Mouse (Mus musculus): ENCODE data around the gene Gm5148.

DNA sequence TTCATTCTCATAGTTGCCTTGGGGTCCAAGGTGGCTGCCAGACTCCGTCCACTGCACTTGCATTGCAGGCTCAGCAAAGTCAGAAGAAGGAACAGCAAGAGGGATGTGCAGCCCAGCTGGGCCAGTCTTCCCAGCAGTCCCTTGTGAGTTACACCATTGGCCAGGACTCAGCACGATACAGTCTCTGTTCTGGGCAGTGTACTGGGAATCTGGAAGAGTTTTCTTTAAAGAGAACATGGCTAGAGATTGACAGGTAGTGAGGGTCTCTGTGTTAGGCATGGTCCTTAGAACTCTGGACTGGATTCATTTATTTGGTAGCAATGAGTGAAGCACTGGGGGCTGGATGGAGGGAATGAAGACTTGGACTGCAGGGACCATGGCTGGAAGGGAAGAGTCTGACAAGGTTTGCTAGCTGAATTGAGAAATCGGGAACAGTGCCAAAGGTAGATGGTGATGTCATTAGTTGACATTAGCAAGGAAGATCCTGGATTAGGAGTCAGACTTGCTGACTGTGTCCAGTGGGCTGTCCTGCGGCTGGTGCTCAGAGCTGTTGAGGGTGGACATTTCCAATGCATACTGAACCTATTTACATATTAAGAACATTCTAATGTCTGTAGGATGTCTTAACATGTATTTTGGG lies 2.3 kb upstream of the Gm5148 start:
- no peak for TF ChIP-seq CTCF (IDR thresholded peaks at IDR 0.05)
- TF ChIP-seq EP300 (IDR thresholded peaks at IDR 0.05), result no peak

All from lung, postnatal 0 days (tissue).